Mouse (Mus musculus): ENCODE results near the gene Ctnna2.

Gene Ctnna2

DNA sequence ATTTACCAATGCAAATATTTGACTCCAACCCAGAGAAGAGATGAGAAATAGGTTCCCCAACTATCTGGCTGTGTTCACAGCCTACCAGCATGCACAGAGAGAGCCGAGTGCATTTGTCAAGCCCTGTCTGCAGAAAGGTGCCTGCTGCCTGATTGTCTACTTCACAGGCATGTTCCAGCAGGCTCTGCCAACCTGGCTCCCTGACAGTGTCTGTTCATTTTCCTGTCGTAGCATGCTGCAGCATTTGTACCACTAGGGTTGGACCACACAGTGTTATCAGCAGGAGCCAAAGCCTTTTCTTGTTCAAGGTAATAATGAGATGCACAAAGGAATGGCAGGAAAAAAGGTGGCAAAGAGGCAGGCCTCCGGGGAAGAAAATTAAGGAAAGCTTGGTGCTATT is 1001.7 kb downstream of the Ctnna2 start:
- DNase-seq (ENCODE audit: low read depth, low spot score), result no peak

DNA sequence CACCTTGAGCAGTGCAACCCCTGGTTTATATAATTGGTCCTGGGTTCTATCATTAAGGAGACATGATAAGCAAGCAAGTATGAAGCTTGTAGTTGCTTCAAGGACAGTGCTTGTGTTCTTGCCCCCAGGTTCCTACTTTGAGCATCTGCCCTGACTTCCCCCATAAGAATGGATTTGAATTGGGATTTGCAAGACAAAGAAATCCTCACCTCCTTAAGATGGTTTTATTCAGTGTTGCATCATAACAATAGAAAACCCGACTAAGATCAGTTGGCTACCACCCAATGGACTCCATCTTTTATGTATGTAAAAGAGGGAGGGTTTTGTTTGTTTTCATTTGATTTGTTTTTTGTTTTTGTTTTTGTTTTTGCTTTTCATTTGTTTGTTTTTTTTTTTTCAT is 1005.2 kb downstream of the Ctnna2 start:
- DNase-seq (ENCODE audit: low read depth, low spot score), result no peak

DNA sequence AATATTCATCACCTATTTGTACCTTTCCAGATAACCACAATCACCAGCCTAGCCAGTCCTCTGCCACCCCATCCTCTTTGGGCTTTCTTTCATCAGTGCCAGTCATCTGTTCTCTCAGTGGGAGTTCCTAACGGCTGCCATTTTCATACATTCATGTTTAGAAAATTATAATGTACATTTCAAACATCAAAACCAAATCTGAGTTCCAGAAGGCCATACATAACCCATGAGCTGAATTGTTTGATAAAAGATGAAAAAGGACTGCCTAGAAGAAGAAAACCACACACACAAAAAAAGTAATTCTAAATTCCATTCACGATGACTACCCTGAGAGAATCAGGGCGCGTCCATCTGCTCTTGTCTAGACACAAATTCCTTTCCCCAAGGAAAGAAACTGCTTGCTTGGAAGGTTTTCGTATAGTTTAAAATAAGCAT is 1014.5 kb downstream of the Ctnna2 start:
- peak; percentile 69 for DNase-seq (ENCODE audit: low read depth, low spot score)

DNA sequence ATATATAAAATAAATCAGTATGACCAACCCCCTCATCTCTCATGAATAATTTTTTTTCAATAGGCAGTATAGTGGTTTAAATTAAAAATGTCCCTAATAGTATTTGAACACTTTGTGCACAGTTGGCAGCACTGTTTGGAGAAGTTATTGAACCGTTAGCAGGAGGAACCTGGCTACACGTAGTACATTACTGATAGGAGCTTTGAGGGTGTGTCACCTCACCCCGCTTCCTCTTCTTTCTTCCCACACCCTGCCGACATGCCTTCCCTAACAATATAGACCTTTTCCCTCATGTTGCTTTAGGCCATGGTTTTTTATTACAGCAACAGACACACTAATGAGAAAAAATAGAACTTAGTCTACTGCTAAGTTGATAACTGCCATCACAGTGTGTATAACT is 1071.4 kb downstream of the Ctnna2 start:
- no peak for DNase-seq (ENCODE audit: low read depth, low spot score)

DNA sequence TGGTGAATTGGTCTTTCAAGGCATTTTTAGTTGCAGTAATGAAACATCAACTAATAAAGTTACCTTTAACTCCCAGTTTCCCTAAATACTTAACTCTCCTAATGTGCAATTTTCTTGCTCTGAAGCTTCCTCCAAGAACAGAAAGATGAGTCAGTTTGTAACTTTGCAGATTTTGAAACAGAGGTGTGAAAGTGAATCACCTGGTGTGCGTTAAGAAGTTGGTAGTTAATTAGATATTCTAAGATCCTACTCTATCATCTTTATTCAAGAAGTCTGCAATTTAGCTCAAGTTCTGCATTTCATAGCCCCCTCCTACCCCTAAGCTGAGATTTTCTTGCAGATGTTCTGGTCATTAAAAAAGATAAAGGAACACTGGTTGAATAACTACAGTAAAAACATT is 1082.3 kb downstream of the Ctnna2 start:
- peak; percentile 65 for DNase-seq (ENCODE audit: low read depth, low spot score)

All from telencephalon, adult 2 months (tissue).